Mouse (Mus musculus) ES-Bruce4 (cell line): ENCODE results near the gene Grid2.

ENCODE experiments used
- CTCF ChIP-seq: IDR thresholded peaks from one replicate; pipeline ENCODE4 v1.8.1; 2011; ENCODE audit warnings: low read depth, low read length
- EP300 ChIP-seq: IDR thresholded peaks from 2 replicates; pipeline ENCODE4 v1.6.1; 2011; ENCODE audit warnings: low read depth, low read length; ENCODE audit not compliant: insufficient read depth

- TF ChIP-seq EP300 (no peak), CTCF (no peak)
Measured at GRCm38 (mm10) chr6:63531751-63532150, 276.1 kb downstream of the Grid2 start.
